Comparison of ENCODE assay signal across 10 mouse cellular contexts in the genomic region with DNA sequence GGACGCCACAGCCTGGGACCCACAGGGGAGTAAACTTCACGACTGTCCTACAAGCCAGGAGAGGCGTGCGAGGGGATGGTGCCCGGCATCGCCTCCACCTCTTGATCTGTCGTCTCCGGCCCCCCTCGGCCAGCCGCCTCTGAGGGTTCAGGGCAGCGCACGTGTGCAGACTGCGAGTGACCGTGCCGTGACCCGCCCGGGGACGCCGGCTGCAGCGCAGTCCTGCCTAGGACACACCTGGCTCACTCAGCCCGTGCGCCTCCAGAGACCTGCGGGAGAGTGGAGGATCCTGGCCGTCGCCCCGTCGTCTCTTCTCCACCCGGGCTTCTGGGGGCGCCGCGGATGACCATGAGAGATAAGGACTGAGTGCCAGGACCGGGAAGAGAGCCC. TPM values are rescaled to one million over a fixed set of nuclear protein-coding genes. Genes with fewer than 3 reads are reported as not detected.
A peak's percentile ranks its signal among the peaks of the same experiment; 100 is the strongest.
DNase-seq lines count a peak whose midpoint lies in the region; ATAC-seq and TF ChIP-seq lines count a peak whose summit lies in the region.
"Had no signal": no experiment of that assay in that cellular context is flagged by ENCODE, and none has a peak within 500 bp of the region (broad histone marks: within the 10 kb centered on the region; RNA-seq: fewer than 3 reads in every experiment).

No protein-coding gene starts in this region.

- peak; percentile 42 to 44 for DNase-seq in cerebellum, postnatal 10 days
- no peak for DNase-seq in cerebellum, adult 11 months
- DNase-seq in spleen, adult 2 months (ENCODE audit: low read depth in 1 of 2, low spot score in 2 of 2) = no peak
- no peak for DNase-seq in spleen, adult 12 weeks (ENCODE audit: low spot score)
- DNase-seq in limb, embryonic 10.5 days (ENCODE audit: low spot score) = peak; percentile 60
- DNase-seq in retina, embryonic 14.5 days (ENCODE audit: low spot score) = peak; percentile 29
- no peak for DNase-seq in cerebellum, adult 8-10 months

- peaks cover 19% of the 10 kb centered on the region for H3K27me3 ChIP-seq in spleen, adult 2 months (ENCODE audit: control insufficient read depth, insufficient read depth, low read length)
- H3K27me3 ChIP-seq in limb, embryonic 10.5 days (ENCODE audit: low read depth, poor library complexity, severe bottlenecking) = peaks cover 76% of the 10 kb centered on the region

- H3K4me1 ChIP-seq in spleen, adult 2 months (ENCODE audit: control insufficient read depth, insufficient read depth, insufficient read length) = peaks cover 3% of the 10 kb centered on the region; the same call in 1 of the 2 replicates
- H3K4me1 ChIP-seq in limb, embryonic 10.5 days = peaks cover 25% of the 10 kb centered on the region

- no peaks in the 10 kb centered on the region for H3K36me3 ChIP-seq in spleen, adult 2 months (ENCODE audit: control insufficient read depth, insufficient read depth, low read length)
- H3K36me3 ChIP-seq in limb, embryonic 10.5 days = no peaks in the 10 kb centered on the region

- TF ChIP-seq CTCF in spleen, adult 2 months (IDR thresholded peaks at IDR 0.05; ENCODE audit: extremely low read depth, insufficient read depth, insufficient read length, insufficient replicate concordance) = no peak

- H3K4me3 ChIP-seq in spleen, adult 2 months (ENCODE audit: extremely low read depth, insufficient read depth, insufficient read length) = peak overlapping the region; percentile 46
- peak overlapping the region; percentile 54 for H3K4me3 ChIP-seq in limb, embryonic 10.5 days
- H3K4me3 ChIP-seq: erythroblast, embryonic 14.5 days had no signal

- 4% methylated on average over 31 of the region's 32 CpGs for WGBS in spleen, adult 2 months
- WGBS in limb, embryonic 10.5 days = under 1% methylated on average over 32 of the region's 32 CpGs

- ATAC-seq in frontal cortex, adult (ENCODE audit: low TSS enrichment) = no peak

- H3K9me3 ChIP-seq in limb, embryonic 10.5 days (replicated peaks) = no peaks in the 10 kb centered on the region

- no peak for TF ChIP-seq POLR2A in spleen, adult 2 months (IDR thresholded peaks at IDR 0.05; ENCODE audit: low read depth, low read length)

- no peak overlapping the region for H3K27ac ChIP-seq in spleen, adult 2 months (ENCODE audit: insufficient read depth, low read length)
- H3K27ac ChIP-seq in limb, embryonic 10.5 days = peak overlapping the region; percentile 3; the same call in 1 of the 2 replicates

RNA-seq across cellular contexts. Expression of a gene that starts 0.5 kb away (rescaled TPM):
- 9.4 and 10.6 TPM in 2 replicates for polyA plus RNA-seq in spleen, adult 2 months (2012; rRNA removed)
- 0.23 and 0.30 TPM in 2 replicates for polyA plus RNA-seq in limb, embryonic 10.5 days (2016; fragmentation: Nextera tagmentation; extraction: Ambion mirVana)
- polyA plus RNA-seq: C2C12; erythroblast, embryonic 14.5 days had no signal

Comparison
In these comparisons a context has a peak if more than half of its experiments do, and no peak if none do; other contexts are left out.
1. DNase-seq: peak in cerebellum, postnatal 10 days (2 of 2), limb, embryonic 10.5 days (single experiment) and retina, embryonic 14.5 days (single experiment); none in cerebellum, adult 11 months (single experiment), spleen, adult 2 months (0 of 2), spleen, adult 12 weeks (single experiment) and cerebellum, adult 8-10 months (single experiment).